Mouse (Mus musculus): ENCODE measurements around the gene Ube2q1. TPM values are rescaled to one million over a fixed set of nuclear protein-coding genes. Genes with fewer than 3 reads are reported as not detected.
"Not testable (repeated sequence)": the region's sequence is repeated elsewhere in the genome, so short reads cannot be mapped to it uniquely, and the experiment has no call there.

Gene Ube2q1
- polyA plus RNA-seq, 1 experiment from 2014 or later = 3.3 TPM

GRCm38 (mm10) chr3:89799476-89799875, 26.1 kb downstream of the Ube2q1 start:
- Histone ChIP-seq H3K36me3 (ENCODE audit: control insufficient read depth, insufficient read depth) (no peaks in the 10 kb centered on the region), H3K4me1 (ENCODE audit: control insufficient read depth, low read depth, low read length) (no peaks in the 10 kb centered on the region; the same call in 1 of the 2 replicates), H3K4me3 (ENCODE audit: low read depth, low read length) (no peak overlapping the region), H3K9me3 (replicated peaks; ENCODE audit: control insufficient read depth, low read length) (no peaks in the 10 kb centered on the region), H3K9ac (ENCODE audit: low read depth, low read length) (no peak overlapping the region), H3K4me2 (ENCODE audit: low read depth, low read length) (no peak overlapping the region), H3K27me3 (ENCODE audit: control insufficient read depth, insufficient read depth, low read depth, low read length) (no peaks in the 10 kb centered on the region), H3K27ac (ENCODE audit: low read length) (no peak overlapping the region)
- WGBS (ENCODE audit: insufficient replicate concordance) = 25% methylated on average over 13 of the region's 13 CpGs
- no peak for ATAC-seq (ENCODE audit: low read depth)

GRCm38 (mm10) chr3:89800078-89800477, 26.7 kb downstream of the Ube2q1 start:
- not testable (repeated sequence) for H3K9ac ChIP-seq (ENCODE audit: low read depth, low read length); H3K9me3 ChIP-seq (replicated peaks; ENCODE audit: control insufficient read depth, low read length); H3K36me3 ChIP-seq (ENCODE audit: control insufficient read depth, insufficient read depth); H3K27me3 ChIP-seq (ENCODE audit: control insufficient read depth, insufficient read depth, low read depth, low read length); H3K4me1 ChIP-seq (ENCODE audit: control insufficient read depth, low read depth, low read length); ATAC-seq (ENCODE audit: low read depth); H3K27ac ChIP-seq (ENCODE audit: low read length); H3K4me2 ChIP-seq (ENCODE audit: low read depth, low read length); H3K4me3 ChIP-seq (ENCODE audit: low read depth, low read length)
- 57% methylated on average over 3 of the region's 3 CpGs for WGBS (ENCODE audit: insufficient replicate concordance)

GRCm38 (mm10) chr3:89800774-89801506, 27.5 kb downstream of the Ube2q1 start:
- Histone ChIP-seq H3K4me2 (ENCODE audit: low read depth, low read length) (no peak overlapping the region), H3K9me3 (replicated peaks; ENCODE audit: control insufficient read depth, low read length) (no peaks in the 10 kb centered on the region), H3K27ac (ENCODE audit: low read length) (no peak overlapping the region), H3K4me1 (ENCODE audit: control insufficient read depth, low read depth, low read length) (no peaks in the 10 kb centered on the region; the same call in 1 of the 2 replicates), H3K9ac (ENCODE audit: low read depth, low read length) (no peak overlapping the region), H3K27me3 (ENCODE audit: control insufficient read depth, insufficient read depth, low read depth, low read length) (no peaks in the 10 kb centered on the region), H3K36me3 (ENCODE audit: control insufficient read depth, insufficient read depth) (no peaks in the 10 kb centered on the region), H3K4me3 (ENCODE audit: low read depth, low read length) (no peak overlapping the region)
- no peak for ATAC-seq (ENCODE audit: low read depth)
- WGBS (ENCODE audit: insufficient replicate concordance) = 58% methylated on average over 5 of the region's 5 CpGs

GRCm38 (mm10) chr3:89801507-89801847, 28.1 kb downstream of the Ube2q1 start:
- WGBS (ENCODE audit: insufficient replicate concordance) = 1% methylated on average over 3 of the region's 3 CpGs
- no peaks in the 10 kb centered on the region for H3K36me3 ChIP-seq (ENCODE audit: control insufficient read depth, insufficient read depth)
- H3K9me3 ChIP-seq (replicated peaks; ENCODE audit: control insufficient read depth, low read length) = no peaks in the 10 kb centered on the region
- no peak overlapping the region for H3K9ac ChIP-seq (ENCODE audit: low read depth, low read length)
- ATAC-seq (ENCODE audit: low read depth) = peak; percentile 45; the same call in 1 of the 2 replicates
- H3K4me3 ChIP-seq (ENCODE audit: low read depth, low read length) = no peak overlapping the region
- H3K27ac ChIP-seq (ENCODE audit: low read length) = peak overlapping the region; percentile 14; the same call in 1 of the 2 replicates
- no peaks in the 10 kb centered on the region; the same call in 1 of the 2 replicates for H3K4me1 ChIP-seq (ENCODE audit: control insufficient read depth, low read depth, low read length)
- H3K27me3 ChIP-seq (ENCODE audit: control insufficient read depth, insufficient read depth, low read depth, low read length) = no peaks in the 10 kb centered on the region
- no peak overlapping the region for H3K4me2 ChIP-seq (ENCODE audit: low read depth, low read length)

GRCm38 (mm10) chr3:89802876-89803275, 29.5 kb downstream of the Ube2q1 start:
- Histone ChIP-seq H3K9ac (ENCODE audit: low read depth, low read length) (no peak overlapping the region), H3K4me1 (ENCODE audit: control insufficient read depth, low read depth, low read length) (peaks cover 10% of the 10 kb centered on the region), H3K27ac (ENCODE audit: low read length) (no peak overlapping the region), H3K27me3 (ENCODE audit: control insufficient read depth, insufficient read depth, low read depth, low read length) (no peaks in the 10 kb centered on the region), H3K9me3 (replicated peaks; ENCODE audit: control insufficient read depth, low read length) (peaks cover 3% of the 10 kb centered on the region; the same call in 1 of the 2 replicates), H3K4me3 (ENCODE audit: low read depth, low read length) (no peak overlapping the region), H3K4me2 (ENCODE audit: low read depth, low read length) (no peak overlapping the region), H3K36me3 (ENCODE audit: control insufficient read depth, insufficient read depth) (no peaks in the 10 kb centered on the region)
- ATAC-seq (ENCODE audit: low read depth) = no peak
- WGBS (ENCODE audit: insufficient replicate concordance) = 69% methylated on average over 15 of the region's 15 CpGs

GRCm38 (mm10) chr3:89805179-89805578, 31.8 kb downstream of the Ube2q1 start:
- Histone ChIP-seq H3K4me3 (ENCODE audit: low read depth, low read length) (no peak overlapping the region), H3K9ac (ENCODE audit: low read depth, low read length) (no peak overlapping the region), H3K36me3 (ENCODE audit: control insufficient read depth, insufficient read depth) (no peaks in the 10 kb centered on the region), H3K27ac (ENCODE audit: low read length) (no peak overlapping the region), H3K4me2 (ENCODE audit: low read depth, low read length) (no peak overlapping the region), H3K4me1 (ENCODE audit: control insufficient read depth, low read depth, low read length) (peaks cover 24% of the 10 kb centered on the region), H3K9me3 (replicated peaks; ENCODE audit: control insufficient read depth, low read length) (peaks cover 3% of the 10 kb centered on the region; the same call in 1 of the 2 replicates), H3K27me3 (ENCODE audit: control insufficient read depth, insufficient read depth, low read depth, low read length) (no peaks in the 10 kb centered on the region)
- no peak for ATAC-seq (ENCODE audit: low read depth)
- 59% methylated on average over 4 of the region's 4 CpGs for WGBS (ENCODE audit: insufficient replicate concordance)

GRCm38 (mm10) chr3:89806751-89807150, 33.3 kb downstream of the Ube2q1 start:
- Histone ChIP-seq H3K9me3 (replicated peaks; ENCODE audit: control insufficient read depth, low read length) (peaks cover 3% of the 10 kb centered on the region; the same call in 1 of the 2 replicates), H3K27me3 (ENCODE audit: control insufficient read depth, insufficient read depth, low read depth, low read length) (no peaks in the 10 kb centered on the region), H3K4me1 (ENCODE audit: control insufficient read depth, low read depth, low read length) (peaks cover 24% of the 10 kb centered on the region), H3K27ac (ENCODE audit: low read length) (peak overlapping the region; percentile 67), H3K36me3 (ENCODE audit: control insufficient read depth, insufficient read depth) (no peaks in the 10 kb centered on the region), H3K4me3 (ENCODE audit: low read depth, low read length) (no peak overlapping the region), H3K9ac (ENCODE audit: low read depth, low read length) (no peak overlapping the region), H3K4me2 (ENCODE audit: low read depth, low read length) (no peak overlapping the region)
- 85% methylated on average over 2 of the region's 2 CpGs for WGBS (ENCODE audit: insufficient replicate concordance)
- no peak for ATAC-seq (ENCODE audit: low read depth)

GRCm38 (mm10) chr3:89807171-89807570, 33.8 kb downstream of the Ube2q1 start:
- WGBS (ENCODE audit: insufficient replicate concordance) = 81% methylated on average over 3 of the region's 3 CpGs
- Histone ChIP-seq H3K4me3 (ENCODE audit: low read depth, low read length) (no peak overlapping the region), H3K4me1 (ENCODE audit: control insufficient read depth, low read depth, low read length) (peaks cover 24% of the 10 kb centered on the region), H3K27ac (ENCODE audit: low read length) (peak overlapping the region; percentile 67), H3K27me3 (ENCODE audit: control insufficient read depth, insufficient read depth, low read depth, low read length) (no peaks in the 10 kb centered on the region), H3K9ac (ENCODE audit: low read depth, low read length) (no peak overlapping the region), H3K4me2 (ENCODE audit: low read depth, low read length) (no peak overlapping the region), H3K36me3 (ENCODE audit: control insufficient read depth, insufficient read depth) (no peaks in the 10 kb centered on the region), H3K9me3 (replicated peaks; ENCODE audit: control insufficient read depth, low read length) (peaks cover 3% of the 10 kb centered on the region; the same call in 1 of the 2 replicates)
- no peak for ATAC-seq (ENCODE audit: low read depth)

- Histone ChIP-seq H3K9ac (ENCODE audit: low read depth, low read length) (peak overlapping the region; percentile 63), H3K4me1 (ENCODE audit: control insufficient read depth, low read depth, low read length) (peaks cover 24% of the 10 kb centered on the region), H3K4me2 (ENCODE audit: low read depth, low read length) (peak overlapping the region; percentile 71), H3K27me3 (ENCODE audit: control insufficient read depth, insufficient read depth, low read depth, low read length) (no peaks in the 10 kb centered on the region; the same call in 1 of the 2 replicates), H3K4me3 (ENCODE audit: low read depth, low read length) (peak overlapping the region; percentile 54), H3K36me3 (ENCODE audit: control insufficient read depth, insufficient read depth) (no peaks in the 10 kb centered on the region), H3K9me3 (replicated peaks; ENCODE audit: control insufficient read depth, low read length) (peaks cover 3% of the 10 kb centered on the region; the same call in 1 of the 2 replicates), H3K27ac (ENCODE audit: low read length) (peak overlapping the region; percentile 92)
- ATAC-seq (ENCODE audit: low read depth) = peak; percentile 93
- 40% methylated on average over 5 of the region's 5 CpGs for WGBS (ENCODE audit: insufficient replicate concordance)
These were observed 34.5 kb downstream of the Ube2q1 start for GRCm38 (mm10) chr3:89807881-89808280.
